Mouse (Mus musculus): ENCODE results near the gene Apol8.

GRCm38 (mm10) chr15:77799491-77800474 lies 43.0 kb upstream of the Apol8 start:
- TF ChIP-seq POLR2A (IDR thresholded peaks at IDR 0.05; ENCODE audit: low read depth, low read length) (no peak), CTCF (IDR thresholded peaks at IDR 0.05; ENCODE audit: borderline replicate concordance, insufficient read depth, low read length) (no peak)

All from embryonic fibroblast, embryonic 13.5 days (primary cell).